Mouse (Mus musculus): ENCODE data around the gene Olfr1044. TPM values are rescaled to one million over a fixed set of nuclear protein-coding genes. Genes with fewer than 3 reads are reported as not detected.
"Not testable (repeated sequence)": the region's sequence is repeated elsewhere in the genome, so short reads cannot be mapped to it uniquely, and the experiment has no call there.

The Olfr1044 gene
- total RNA-seq (2021) = not detected
- long read RNA-seq, experiment 1 = 0 reads
- long read RNA-seq, experiment 2 = 0 reads

GRCm38 (mm10) chr2:86177720-86178119 lies at the start of gene Olfr1044:
TSS of gene Olfr1044 (minus strand) at chr2:86177820.
- DNase-seq (ENCODE audit: low spot score) = no peak

GRCm38 (mm10) chr2:86219214-86219613 lies 41.6 kb upstream of the Olfr1044 start, which contains the start of gene Olfr1046:
TSS of gene Olfr1046 (minus strand) at chr2:86219314.
- no peak for DNase-seq (ENCODE audit: low spot score)

- DNase-seq (ENCODE audit: low spot score) = no peak
Measured at GRCm38 (mm10) chr2:86202909-86203308, 25.3 kb upstream of the Olfr1044 start, which contains the start of gene Olfr1045. TSS of gene Olfr1045 (minus strand) at chr2:86203009.

GRCm38 (mm10) chr2:86195863-86196262 lies 18.2 kb upstream of the Olfr1044 start:
- no peak for DNase-seq (ENCODE audit: low spot score)

- DNase-seq (ENCODE audit: low spot score) = no peak
Measured at GRCm38 (mm10) chr2:86185583-86185982, 8.0 kb upstream of the Olfr1044 start, which contains the start of gene Olfr52. TSS of gene Olfr52 (minus strand) at chr2:86185683.

- no peak for DNase-seq (ENCODE audit: low spot score)
Measured at GRCm38 (mm10) chr2:86179950-86180349, 2.3 kb upstream of the Olfr1044 start.

- not testable (repeated sequence) for DNase-seq (ENCODE audit: low spot score)
Measured at GRCm38 (mm10) chr2:86175422-86175821, 2.2 kb downstream of the Olfr1044 start.

- no peak for DNase-seq (ENCODE audit: low spot score)
Measured at GRCm38 (mm10) chr2:86167422-86167821, 10.2 kb downstream of the Olfr1044 start, which contains the start of gene Olfr1043. TSS of gene Olfr1043 (minus strand) at chr2:86167522.

- no peak for DNase-seq (ENCODE audit: low spot score)
Measured at GRCm38 (mm10) chr2:86161738-86162137, 15.9 kb downstream of the Olfr1044 start, which contains the start of gene Olfr1042. TSS of gene Olfr1042 (minus strand) at chr2:86161838.

- DNase-seq (ENCODE audit: low spot score) = no peak
Measured at GRCm38 (mm10) chr2:86146632-86147031, 31.0 kb downstream of the Olfr1044 start, which contains the start of gene Olfr1040. TSS of gene Olfr1040 (minus strand) at chr2:86146732.

GRCm38 (mm10) chr2:86135828-86136227 lies 41.8 kb downstream of the Olfr1044 start, which contains the start of gene Olfr1039:
TSS of gene Olfr1039 (minus strand) at chr2:86135928.
- DNase-seq (ENCODE audit: low spot score) = no peak

Other genes with a start within 250 kb of the Olfr1044 start
- not detected for gene Olfr1028, start 227.4 kb downstream of the Olfr1044 start, total RNA-seq (2021)
- gene Olfr1029, start 203.9 kb downstream of the Olfr1044 start, total RNA-seq (2021) = not detected
- gene Olfr1030, start 198.5 kb downstream of the Olfr1044 start, total RNA-seq (2021) = not detected
- not detected for gene Olfr1031, start 187.5 kb downstream of the Olfr1044 start, total RNA-seq (2021)
- not detected for gene Olfr1032, start 172.3 kb downstream of the Olfr1044 start, total RNA-seq (2021)
- gene Olfr1033, start 157.2 kb downstream of the Olfr1044 start, total RNA-seq (2021) = under 1 TPM in 1 of 2 experiments, not detected in 1; 1.00 TPM
- not detected for gene Olfr1034, start 132.0 kb downstream of the Olfr1044 start, total RNA-seq (2021)
- gene Olfr1036, start 103.8 kb downstream of the Olfr1044 start, total RNA-seq (2021) = not detected
- not detected for gene Olfr1037, start 90.4 kb downstream of the Olfr1044 start, total RNA-seq (2021)
- gene Olfr1039, start 41.9 kb downstream of the Olfr1044 start, total RNA-seq (2021) = not detected
- not detected for gene Olfr1040, start 31.1 kb downstream of the Olfr1044 start, total RNA-seq (2021)
- not detected for gene Olfr1042, start 16.0 kb downstream of the Olfr1044 start, total RNA-seq (2021)
- gene Olfr1043, start 10.3 kb downstream of the Olfr1044 start, total RNA-seq (2021) = not detected
- gene Olfr52, start 7.9 kb upstream of the Olfr1044 start, total RNA-seq (2021) = not detected
- not detected for gene Olfr1045, start 25.2 kb upstream of the Olfr1044 start, total RNA-seq (2021)
- gene Olfr1046, start 41.5 kb upstream of the Olfr1044 start, total RNA-seq (2021) = not detected
- not detected for gene Olfr1047, start 53.6 kb upstream of the Olfr1044 start, total RNA-seq (2021)
- gene Olfr1048, start 62.5 kb upstream of the Olfr1044 start, total RNA-seq (2021) = not detected
- not detected for gene Olfr1049, start 80.5 kb upstream of the Olfr1044 start, total RNA-seq (2021)
- not detected for gene Olfr1051, start 101.3 kb upstream of the Olfr1044 start, total RNA-seq (2021)
- gene Olfr1052, start 114.6 kb upstream of the Olfr1044 start, total RNA-seq (2021) = not detected
- gene Olfr1053, start 137.5 kb upstream of the Olfr1044 start, total RNA-seq (2021) = not detected
- gene Olfr1054, start 157.6 kb upstream of the Olfr1044 start, total RNA-seq (2021) = not detected
- gene Olfr1055, start 172.5 kb upstream of the Olfr1044 start, total RNA-seq (2021) = not detected
- not detected for gene Olfr1056, start 184.6 kb upstream of the Olfr1044 start, total RNA-seq (2021)
- not detected for gene Olfr1057, start 200.6 kb upstream of the Olfr1044 start, total RNA-seq (2021)
- not detected for gene Olfr1058, start 210.7 kb upstream of the Olfr1044 start, total RNA-seq (2021)
- gene Olfr1061, start 236.2 kb upstream of the Olfr1044 start, total RNA-seq (2021) = not detected
- gene Olfr1062, start 248.9 kb upstream of the Olfr1044 start, total RNA-seq (2021) = not detected

All from gastrocnemius, adult 18-20 months (tissue).